In the genomic region with DNA sequence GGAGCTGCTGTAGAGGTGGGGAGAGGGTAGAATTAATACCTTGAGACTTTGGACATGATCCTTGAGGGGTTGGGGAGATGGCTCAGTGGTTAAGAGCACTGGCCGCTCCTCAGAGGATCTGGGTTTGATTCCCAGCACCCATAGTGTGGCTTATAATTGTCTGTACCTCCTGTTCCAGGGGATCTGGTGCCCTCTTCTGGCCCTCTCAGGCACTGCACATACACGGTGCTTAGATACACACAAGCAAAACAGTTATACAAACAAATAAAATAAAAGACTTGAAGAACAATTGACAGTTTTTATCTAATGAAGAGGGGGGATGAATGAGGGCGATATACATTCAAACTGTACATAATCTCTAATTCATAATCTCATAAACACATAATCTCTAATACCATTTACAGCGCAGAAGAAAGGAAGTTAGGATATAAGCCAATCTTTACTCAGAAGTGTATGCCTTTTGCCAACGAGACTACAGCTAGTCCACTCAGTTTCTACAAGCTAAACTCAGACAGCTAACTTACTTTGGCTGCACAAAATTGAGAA, we compare ENCODE assay signal across 10 mouse cellular contexts. TPM values are rescaled to one million over a fixed set of nuclear protein-coding genes. Genes with fewer than 3 reads are reported as not detected.
DNase-seq lines count a peak whose midpoint lies in the region; ATAC-seq and TF ChIP-seq lines count a peak whose summit lies in the region.
"Had no signal": no experiment of that assay in that cellular context is flagged by ENCODE, and none has a peak within 500 bp of the region (broad histone marks: within the 10 kb centered on the region; RNA-seq: fewer than 3 reads in every experiment).

No protein-coding gene starts in this region.

- no peaks in the 10 kb centered on the region for H3K27me3 ChIP-seq in splenic B cell, adult 2 months (ENCODE audit: control insufficient read depth, insufficient read depth, low read length, poor library complexity, severe bottlenecking)

- intact Hi-C loops in heart, postnatal 10 days (cut with DNase I), result no loop called here

- no peak overlapping the region for H3K4me3 ChIP-seq in layer of hippocampus, adult 2 months
- no peak overlapping the region for H3K4me3 ChIP-seq in cortical plate, adult 2 months (ENCODE audit: insufficient read depth, low read length)
- H3K4me3 ChIP-seq: limb, embryonic 10.5 days had no signal

- H3K4me1 ChIP-seq in cortical plate, adult 2 months (ENCODE audit: control insufficient read depth, insufficient read depth, low read length), result peaks cover 3% of the 10 kb centered on the region; the same call in 1 of the 2 replicates

- TF ChIP-seq POLR2A in cortical plate, adult 2 months (IDR thresholded peaks at IDR 0.05; ENCODE audit: extremely low read depth, insufficient read depth, low read length), result no peak

- no peaks in the 10 kb centered on the region for H3K36me3 ChIP-seq in splenic B cell, adult 2 months (ENCODE audit: control insufficient read depth, insufficient read depth, low read length, poor library complexity, severe bottlenecking)

- DNase-seq in CD4-positive, CD25-positive, alpha-beta regulatory T cell, adult 2 months (ENCODE audit: low read depth, low spot score), result peak; percentile 71
- DNase-seq in layer of hippocampus, adult 2 months (ENCODE audit: low spot score in 2 of 2), result no peak
- no peak for DNase-seq in layer of hippocampus, postnatal 10 days (ENCODE audit: low spot score in 2 of 2)
- peak; percentile 66 for DNase-seq in splenic B cell, adult 2 months (ENCODE audit: low read depth, low spot score)
- DNase-seq in ovary, postnatal 10 days (ENCODE audit: low spot score), result no peak
- DNase-seq in heart, postnatal 10 days, result no peak

- no peak for ATAC-seq in CD4-positive, CD25-positive, alpha-beta regulatory T cell, adult 4 months

- H3K27ac ChIP-seq in layer of hippocampus, adult 2 months, result no peak overlapping the region
- no peak overlapping the region for H3K27ac ChIP-seq in cortical plate, adult 2 months (ENCODE audit: insufficient read depth, low read length)
- H3K27ac ChIP-seq: limb, embryonic 10.5 days had no signal

- TF ChIP-seq CTCF in layer of hippocampus, adult 2 months (conservative IDR thresholded peaks at IDR 0.05), result peak; percentile 67
- peak; percentile 18; the same call in 1 of the 2 replicates for TF ChIP-seq CTCF in cortical plate, adult 2 months (IDR thresholded peaks at IDR 0.05; ENCODE audit: extremely low read depth, insufficient read depth, low read length)

RNA-seq across cellular contexts. Expression of a gene that starts 2.7 kb away (rescaled TPM):
- polyA plus RNA-seq in CD4-positive, CD25-positive, alpha-beta regulatory T cell, adult 4 months (2017; shearing (Covaris generic)), result 1 to 10 TPM; 1.6 to 2.5 TPM
- total RNA-seq in layer of hippocampus, adult 2 months (2021), result 100 to 1,000 TPM; 106 to 115 TPM
- total RNA-seq in layer of hippocampus, postnatal 10 days (2021), result 100 to 1,000 TPM; 118 to 122 TPM
- 33.8 and 34.2 TPM in 2 replicates for polyA plus RNA-seq in cortical plate, adult 2 months (2012; rRNA removed)
- total RNA-seq in heart, postnatal 10 days (2021), result 10 to 100 TPM; 37.5 to 38.6 TPM

RNA-seq across cellular contexts. Expression of a gene that starts 40.1 kb away (rescaled TPM):
- not detected for polyA plus RNA-seq in CD4-positive, CD25-positive, alpha-beta regulatory T cell, adult 4 months (2017; shearing (Covaris generic))
- not detected for total RNA-seq in layer of hippocampus, adult 2 months (2021)
- 1 to 10 TPM in 1 of 2 experiments, not detected in 1; 1.6 TPM for total RNA-seq in layer of hippocampus, postnatal 10 days (2021)
- polyA plus RNA-seq in cortical plate, adult 2 months (2012; rRNA removed), result not detected in 2 replicates
- under 1 TPM in 1 of 2 experiments, not detected in 1; 0.37 TPM for total RNA-seq in heart, postnatal 10 days (2021)
- total RNA-seq: heart, postnatal 25 days had no signal
- polyA plus RNA-seq: limb, embryonic 10.5 days had no signal

Comparison
In these comparisons a context has a peak if more than half of its experiments do, and no peak if none do; other contexts are left out.
1. DNase-seq: peak in CD4-positive, CD25-positive, alpha-beta regulatory T cell, adult 2 months (single experiment) and splenic B cell, adult 2 months (single experiment); none in layer of hippocampus, adult 2 months (0 of 2), layer of hippocampus, postnatal 10 days (0 of 2), ovary, postnatal 10 days (single experiment) and heart, postnatal 10 days (0 of 2).